Mouse (Mus musculus) liver, embryonic 14.5 days (tissue): Measurements from ENCODE around the gene Tom1l2. TPM values are rescaled to one million over a fixed set of nuclear protein-coding genes. Genes with fewer than 3 reads are reported as not detected.

Experiments
- ATAC-seq: fragments of 200-750 bp; cut with Nextera tagmentation; 2 replicates; pipeline ENCODE4 v1.8.0; 2017; ENCODE audit warnings: moderate number of reproducible peaks, mild to moderate bottlenecking, moderate library complexity; ENCODE audit not compliant: insufficient read depth
- DNase-seq, 3 experiments: peaks; one replicate each; pipeline ENCODE4 v3.0.0-alpha.2; 2012 to 2013; ENCODE audit warnings: low read depth in 3 of 3, low spot score in 3 of 3
- H3K27ac ChIP-seq: fragments of 300-500 bp; sonication (generic); 2 replicates; pipeline ENCODE4 v1.5.1; 2014; ENCODE audit warnings: moderate library complexity, mild to moderate bottlenecking, control low read depth, inconsistent platforms
- H3K27me3 ChIP-seq: fragments of 300-500 bp; sonication (generic); 2 replicates; pipeline ENCODE4 v1.6.1; 2014; ENCODE audit warnings: mild to moderate bottlenecking, low read length, moderate library complexity; ENCODE audit not compliant: control insufficient read depth, insufficient read depth
- H3K36me3 ChIP-seq: fragments of 300-500 bp; sonication (generic); replicated peaks from 2 replicates; pipeline ENCODE4 v1.6.1; 2014; ENCODE audit warnings: low read depth; ENCODE audit not compliant: control insufficient read depth, insufficient read depth
- H3K4me1 ChIP-seq, 2 experiments: fragments of 200-500 bp in 1 of 2; fragments of 300-500 bp in 1 of 2; sonication (generic) in 1 of 2; replicated peaks; 2 replicates each; pipeline ENCODE4 v1.6.1; 2012 to 2014; ENCODE audit warnings: antibody characterized with exemption in 1 of 2, inconsistent platforms in 1 of 2, low read length in 1 of 2; ENCODE audit not compliant: control insufficient read depth in 2 of 2, insufficient read depth in 2 of 2
- H3K4me2 ChIP-seq: fragments of 300-500 bp; sonication (generic); 2 replicates; pipeline ENCODE4 v1.6.1; 2014; ENCODE audit warnings: low read depth, mild to moderate bottlenecking, control low read depth, moderate library complexity
- H3K4me3 ChIP-seq, 2 experiments: fragments of 200-500 bp in 1 of 2; fragments of 300-500 bp in 1 of 2; sonication (generic) in 1 of 2; 2 replicates each; pipeline ENCODE4 v1.5.1; 2012 to 2014; ENCODE audit warnings: low read depth in 2 of 2, low read length in 2 of 2, mild to moderate bottlenecking in 2 of 2, control low read depth in 1 of 2, inconsistent platforms in 1 of 2, moderate library complexity in 1 of 2; ENCODE audit not compliant: insufficient read depth in 1 of 2
- H3K9ac ChIP-seq: fragments of 300-500 bp; sonication (generic); replicated peaks from 2 replicates; pipeline ENCODE4 v1.6.1; 2014; ENCODE audit warnings: mild to moderate bottlenecking, control low read depth, moderate library complexity
- H3K9me3 ChIP-seq: fragments of 300-500 bp; sonication (generic); 2 replicates; pipeline ENCODE4 v1.6.1; 2016; ENCODE audit warnings: low read length, mixed read lengths; ENCODE audit not compliant: control insufficient read depth
- CTCF ChIP-seq: IDR thresholded peaks from 2 replicates; pipeline ENCODE4 v1.5.1; 2016; ENCODE audit warnings: antibody characterized with exemption, low read depth, control low read depth
- EP300 ChIP-seq: IDR thresholded peaks from 2 replicates; pipeline ENCODE4 v1.6.1; 2016; ENCODE audit warnings: antibody characterized with exemption, low read depth
- WGBS: fragments of 180-500 bp; shearing (Covaris S2); extraction: QIAGEN DNeasy Blood & Tissue Kit; methylation state at CpG from one replicate; pipeline ENCODE4 v1.1.7; 2014; ENCODE audit not compliant: insufficient replicate concordance; 5-methylcytosine and 5-hydroxymethylcytosine counted together
- polyA plus RNA-seq, 2 experiments: library from polyadenylated mRNA; depleted of rRNA in 1 of 2; stranded (reverse) in 1 of 2; unstranded in 1 of 2; fragments of >200 nt; fragmentation: Nextera tagmentation in 1 of 2; extraction: Ambion mirVana in 1 of 2; gene quantifications; 2 replicates each; pipeline versions ENCODE4 v1.2.1 to v1.2.3; 2012 to 2014

Tom1l2 gene
- polyA plus RNA-seq, 2 experiments = 2.4 to 4.9 TPM

DNA sequence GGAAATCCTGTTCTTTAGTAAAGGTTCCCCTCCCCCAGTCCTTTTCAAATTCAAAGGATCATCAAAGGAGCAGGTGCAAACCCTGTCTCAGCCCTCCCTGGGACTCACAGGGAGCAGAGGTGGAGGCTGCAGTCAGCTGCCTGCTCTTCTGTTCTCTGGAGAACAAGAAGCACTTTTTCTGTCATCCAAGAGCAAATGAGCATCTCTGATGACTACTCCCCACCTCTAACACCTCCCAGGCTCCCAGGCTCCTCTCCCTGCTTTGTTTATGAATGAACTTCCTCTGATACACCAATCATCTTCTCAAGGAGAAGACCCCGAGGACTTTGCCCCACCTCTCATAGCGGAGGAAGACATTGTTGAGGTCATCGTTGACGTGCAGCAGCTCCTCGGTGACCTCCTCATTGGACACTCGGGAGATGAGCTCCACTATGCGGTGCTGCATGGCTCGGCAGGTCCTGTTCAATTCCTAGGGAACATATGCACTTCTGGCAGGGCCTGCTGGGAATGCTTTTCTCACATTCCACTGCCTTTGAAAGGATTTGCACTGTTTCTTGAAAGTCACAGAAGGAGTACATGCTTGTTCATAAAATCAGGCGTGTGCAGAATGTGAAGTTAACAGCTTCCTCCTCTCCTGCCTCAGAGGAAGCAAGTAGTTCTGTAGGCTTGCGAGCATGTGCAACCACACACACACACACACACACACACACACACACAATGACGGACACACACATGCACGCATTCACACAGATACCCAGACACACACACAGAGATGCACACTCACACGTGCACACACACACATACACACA lies 103.9 kb downstream of the Tom1l2 start:
- no peaks in the 10 kb centered on the region for H3K27me3 ChIP-seq
- ATAC-seq (no peak), DNase-seq (no peak)
- no peak overlapping the region for H3K4me3 ChIP-seq
- TF ChIP-seq CTCF (no peak), EP300 (no peak)
- no peak overlapping the region for H3K9ac ChIP-seq
- H3K36me3 ChIP-seq = no peaks in the 10 kb centered on the region
- 45% methylated on average over 13 of the region's 13 CpGs for WGBS
- no peaks in the 10 kb centered on the region for H3K9me3 ChIP-seq
- peaks cover 0 to 3% of the 10 kb centered on the region in 2 experiments; a peak in 2 of 4 replicates for H3K4me1 ChIP-seq
- no peak overlapping the region for H3K27ac ChIP-seq
- no peak overlapping the region for H3K4me2 ChIP-seq

DNA sequence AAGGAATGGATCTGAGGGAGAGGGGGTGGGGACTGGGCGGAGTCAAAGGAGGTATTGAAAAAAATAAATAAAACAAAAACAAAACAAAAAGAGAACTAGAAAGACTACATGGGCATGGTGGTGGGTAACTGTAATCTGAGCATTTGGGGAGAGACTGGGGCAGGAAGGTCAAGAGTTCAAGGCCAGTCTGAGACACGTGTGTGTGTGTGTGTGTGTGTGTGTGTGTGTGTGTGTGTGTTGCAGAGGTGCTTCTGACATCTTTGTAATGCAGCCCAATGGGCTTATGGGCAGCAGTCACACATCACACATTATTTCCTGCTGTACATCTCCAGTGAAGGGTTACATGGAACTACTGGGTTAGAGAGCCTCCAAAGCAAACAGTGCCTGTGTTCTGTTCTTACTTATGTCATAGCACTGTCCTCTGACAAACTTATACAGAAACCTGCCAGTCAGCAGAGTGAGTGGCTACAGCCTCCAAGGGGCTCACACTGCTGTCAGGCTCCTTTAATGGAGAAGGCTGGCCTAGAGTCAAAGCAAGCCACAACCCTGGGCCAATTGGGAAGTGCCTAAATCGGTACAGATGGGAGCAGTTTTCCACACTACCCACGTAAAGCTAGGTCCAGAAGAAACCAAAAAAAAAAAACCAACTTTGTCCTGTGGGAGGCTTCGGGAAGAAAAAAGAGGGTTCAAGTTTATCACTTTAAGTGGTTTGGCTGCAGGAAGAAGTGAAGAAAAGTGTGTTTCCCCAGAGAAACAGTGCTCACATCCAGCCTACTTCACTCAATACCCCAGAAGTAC lies 104.8 kb downstream of the Tom1l2 start:
- Histone ChIP-seq H3K4me2 (no peak overlapping the region), H3K4me3 (no peak overlapping the region), H3K27me3 (no peaks in the 10 kb centered on the region), H3K27ac (no peak overlapping the region), H3K36me3 (no peaks in the 10 kb centered on the region), H3K4me1 (peaks cover 0 to 3% of the 10 kb centered on the region in 2 experiments; a peak in 2 of 4 replicates), H3K9me3 (no peaks in the 10 kb centered on the region), H3K9ac (no peak overlapping the region)
- ATAC-seq = no peak
- WGBS = 55% methylated on average over 5 of the region's 5 CpGs
- DNase-seq = no peak
- TF ChIP-seq EP300 (no peak), CTCF (no peak)

DNA sequence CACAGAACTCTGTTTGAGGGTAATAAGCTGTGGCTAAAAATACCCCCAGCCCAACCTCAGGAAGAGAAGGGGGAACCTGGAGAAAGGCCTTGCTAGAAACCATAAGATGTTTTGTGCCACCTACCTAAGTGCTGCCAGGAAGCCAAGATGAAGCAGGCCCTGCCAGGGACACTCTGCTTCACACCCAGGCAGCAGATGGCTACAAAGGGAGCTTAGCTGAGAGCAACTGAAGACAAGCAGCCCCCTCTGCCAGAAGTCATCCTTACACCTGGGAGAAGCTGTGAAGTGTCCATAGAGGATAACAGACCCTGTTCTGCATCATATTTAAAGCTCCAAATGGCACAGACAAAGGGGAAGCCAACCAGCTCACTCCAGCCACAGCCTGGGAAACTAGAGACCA lies 106.6 kb downstream of the Tom1l2 start:
- no peak overlapping the region for H3K4me2 ChIP-seq
- H3K36me3 ChIP-seq = no peaks in the 10 kb centered on the region
- peaks cover 0 to 3% of the 10 kb centered on the region in 2 experiments; a peak in 2 of 4 replicates for H3K4me1 ChIP-seq
- no peak for DNase-seq
- no peaks in the 10 kb centered on the region for H3K27me3 ChIP-seq
- no peak overlapping the region for H3K27ac ChIP-seq
- ATAC-seq = no peak
- TF ChIP-seq EP300 (no peak), CTCF (no peak)
- H3K4me3 ChIP-seq = no peak overlapping the region
- H3K9ac ChIP-seq = no peak overlapping the region
- no peaks in the 10 kb centered on the region for H3K9me3 ChIP-seq

DNA sequence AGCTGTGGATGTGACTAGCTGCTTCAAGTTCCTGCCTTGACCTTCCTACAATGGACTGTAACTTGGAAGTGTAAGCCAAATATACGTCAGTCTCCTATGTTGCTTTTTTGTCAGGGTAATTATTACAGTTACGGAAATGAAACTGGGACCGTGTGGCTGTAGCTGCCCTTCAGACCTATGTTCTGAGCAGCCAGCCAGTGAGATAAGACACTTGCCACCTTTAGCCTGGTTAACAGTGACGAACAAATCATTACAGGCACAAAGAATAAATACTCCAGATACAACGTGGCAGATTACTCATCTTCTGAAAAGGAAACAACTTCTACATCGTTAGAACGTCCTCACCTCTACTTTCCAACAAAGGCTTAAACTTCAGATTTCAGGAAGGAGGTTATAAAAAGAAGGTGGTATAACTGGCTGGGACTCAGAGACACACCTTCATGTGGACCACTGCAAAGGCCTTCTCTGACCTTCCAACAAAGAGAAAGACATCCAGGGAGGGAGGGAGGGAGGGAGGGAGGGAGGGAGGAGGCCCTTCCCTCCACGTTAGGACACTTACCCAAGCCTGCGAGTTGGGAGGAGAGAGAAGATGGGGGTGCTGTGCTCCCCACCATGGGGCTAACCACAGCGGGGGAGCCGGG lies 108.1 kb downstream of the Tom1l2 start:
- no peak for ATAC-seq
- Histone ChIP-seq H3K4me2 (no peak overlapping the region), H3K27me3 (no peaks in the 10 kb centered on the region), H3K9ac (no peak overlapping the region), H3K36me3 (no peaks in the 10 kb centered on the region), H3K27ac (no peak overlapping the region), H3K4me1 (peaks cover 0 to 3% of the 10 kb centered on the region in 2 experiments; a peak in 2 of 4 replicates), H3K9me3 (no peaks in the 10 kb centered on the region), H3K4me3 (no peak overlapping the region)
- no peak for DNase-seq
- 70% methylated on average over 11 of the region's 11 CpGs for WGBS
- TF ChIP-seq CTCF = no peak

DNA sequence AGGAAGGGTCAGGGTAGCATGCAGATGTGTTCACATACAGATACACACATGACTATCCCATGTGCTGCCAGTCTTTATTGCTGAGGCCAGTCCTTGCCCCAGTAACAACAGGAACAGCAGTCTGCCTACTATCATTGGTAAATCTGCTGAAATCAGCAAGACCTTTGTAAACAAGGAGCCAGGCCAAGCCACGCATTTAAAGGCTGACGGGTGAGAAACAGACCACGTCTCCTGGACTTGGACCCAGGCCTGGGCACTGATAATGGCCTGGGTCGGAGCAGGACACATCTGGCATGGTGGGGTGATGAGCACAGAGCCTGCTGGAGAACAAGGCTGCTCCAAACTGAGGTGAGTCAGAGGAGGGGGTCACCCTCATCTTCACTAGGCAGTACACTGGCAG lies 112.2 kb downstream of the Tom1l2 start:
- H3K9me3 ChIP-seq = no peaks in the 10 kb centered on the region
- H3K4me2 ChIP-seq = no peak overlapping the region
- TF ChIP-seq CTCF (no peak), EP300 (no peak)
- no peak for ATAC-seq
- H3K4me3 ChIP-seq = no peak overlapping the region
- no peak for DNase-seq
- H3K9ac ChIP-seq = no peak overlapping the region
- H3K36me3 ChIP-seq = no peaks in the 10 kb centered on the region
- H3K27me3 ChIP-seq = no peaks in the 10 kb centered on the region
- no peaks in the 10 kb centered on the region; a peak in 1 of 4 replicates for H3K4me1 ChIP-seq
- 70% methylated on average over 4 of the region's 4 CpGs for WGBS
- H3K27ac ChIP-seq = no peak overlapping the region
